Mouse (Mus musculus) kidney, adult 2 months (tissue): ENCODE data around the gene Myh1.

Source experiments
- CTCF ChIP-seq: fragments of 200-500 bp; conservative IDR thresholded peaks from 2 replicates; pipeline ENCODE4 v1.5.1; 2011; ENCODE audit warnings: low read depth, mild to moderate bottlenecking, control low read depth, low read length, moderate library complexity, mixed read lengths; ENCODE audit not compliant: insufficient read depth, insufficient read length
- POLR2A ChIP-seq: fragments of 200-500 bp; IDR thresholded peaks from one replicate; pipeline ENCODE4 v1.6.1; 2011; ENCODE audit warnings: low read depth, low read length, control low read depth

- TF ChIP-seq CTCF (no peak), POLR2A (no peak)
Measured at GRCm38 (mm10) chr11:67191496-67191895, 8.4 kb upstream of the Myh1 start.
